Comparison of ENCODE assay signal across 30 mouse cellular contexts in the genomic region with DNA sequence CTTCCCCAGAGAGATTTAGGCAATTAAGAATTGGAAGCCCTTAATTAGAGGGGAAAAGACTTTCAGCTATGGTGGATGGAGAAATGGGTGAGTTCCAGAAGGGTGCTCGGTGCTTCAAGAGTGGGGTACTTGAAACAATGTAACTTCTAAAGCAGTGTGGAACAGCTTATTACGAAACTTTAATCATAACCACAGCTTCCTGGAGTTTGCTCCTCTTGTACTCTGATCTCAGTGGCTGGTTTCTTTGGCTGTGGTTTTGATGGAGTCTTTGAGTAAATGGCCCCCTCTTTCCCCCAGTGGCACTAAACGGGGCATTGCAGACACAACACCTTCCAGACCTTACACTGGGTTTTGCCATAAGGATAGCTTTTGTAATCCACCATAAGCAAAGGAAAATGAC.
A peak's percentile ranks its signal among the peaks of the same experiment; 100 is the strongest.
DNase-seq lines count a peak whose midpoint lies in the region; ATAC-seq and TF ChIP-seq lines count a peak whose summit lies in the region.
"Had no signal": no experiment of that assay in that cellular context is flagged by ENCODE, and none has a peak within 500 bp of the region (broad histone marks: within the 10 kb centered on the region; RNA-seq: fewer than 3 reads in every experiment).

No protein-coding gene starts in this region.

- no peak for TF ChIP-seq CTCF in layer of hippocampus, adult 2 months (conservative IDR thresholded peaks at IDR 0.05)

- 73% methylated on average over 3 of the region's 3 CpGs for WGBS in midbrain, embryonic 13.5 days

- ATAC-seq in megakaryocyte progenitor cell, adult 5-6 weeks (replicated peaks; ENCODE audit: poor library complexity): peak; percentile 86
- ATAC-seq in midbrain, embryonic 13.5 days: no peak
- ATAC-seq: forebrain, embryonic 13.5 days; hindbrain, postnatal 0 days; intestine, embryonic 15.5 days; Patski had no signal

- H3K4me1 ChIP-seq in midbrain, embryonic 13.5 days (replicated peaks): peaks cover 20% of the 10 kb centered on the region
- H3K4me1 ChIP-seq: liver, embryonic 13.5 days had no signal

- no peaks in the 10 kb centered on the region for H3K36me3 ChIP-seq in midbrain, embryonic 13.5 days
- H3K36me3 ChIP-seq: embryonic facial prominence, embryonic 10.5 days; embryonic facial prominence, embryonic 15.5 days; hindbrain, embryonic 12.5 days; intestine, embryonic 15.5 days; limb, embryonic 10.5 days; limb, embryonic 15.5 days; liver, embryonic 13.5 days; midbrain, embryonic 10.5 days; neural tube, embryonic 15.5 days; stomach, embryonic 15.5 days had no signal

- H3K4me2 ChIP-seq in midbrain, embryonic 13.5 days (replicated peaks): no peak overlapping the region
- H3K4me2 ChIP-seq: embryonic facial prominence, embryonic 15.5 days; forebrain, embryonic 13.5 days; hindbrain, embryonic 12.5 days; intestine, embryonic 15.5 days; limb, embryonic 15.5 days; liver, embryonic 13.5 days; neural tube, embryonic 15.5 days; stomach, embryonic 15.5 days had no signal

- no peaks in the 10 kb centered on the region for H3K27me3 ChIP-seq in midbrain, embryonic 13.5 days
- H3K27me3 ChIP-seq: embryonic facial prominence, embryonic 15.5 days; forebrain, embryonic 13.5 days; hindbrain, embryonic 12.5 days; intestine, embryonic 15.5 days; limb, embryonic 15.5 days; liver, embryonic 13.5 days; neural tube, embryonic 15.5 days; Patski; stomach, embryonic 15.5 days had no signal

- DNase-seq in layer of hippocampus, adult 2 months (ENCODE audit: low spot score in 2 of 2): no peak
- DNase-seq in layer of hippocampus, postnatal 14 days (ENCODE audit: low spot score in 2 of 2): no peak
- peak; percentile 2 for DNase-seq in thymus, postnatal 25 days
- DNase-seq in thymus, postnatal 14 days: no peak
- no peak for DNase-seq in cerebellum, adult 18-20 months
- DNase-seq: adrenal gland, postnatal 14 days; cerebellum, adult 11-12 months; cerebellum, postnatal 14 days; gastrocnemius, postnatal 10 days; kidney, adult 2 months; kidney, postnatal 36 days; layer of hippocampus, postnatal 36 days; liver, embryonic 13.5 days; right cerebral cortex, postnatal 25 days; thymus, adult 18-20 months had no signal

- H3K4me3 ChIP-seq in layer of hippocampus, adult 2 months: no peak overlapping the region
- H3K4me3 ChIP-seq in midbrain, embryonic 13.5 days (replicated peaks): no peak overlapping the region
- H3K4me3 ChIP-seq: embryonic facial prominence, embryonic 10.5 days; embryonic facial prominence, embryonic 15.5 days; forebrain, embryonic 13.5 days; hindbrain, embryonic 12.5 days; intestine, embryonic 15.5 days; limb, embryonic 10.5 days; limb, embryonic 15.5 days; liver, embryonic 13.5 days; midbrain, embryonic 10.5 days; neural tube, embryonic 15.5 days; stomach, embryonic 15.5 days had no signal

- no peak overlapping the region for H3K9ac ChIP-seq in midbrain, embryonic 13.5 days (replicated peaks)
- H3K9ac ChIP-seq: embryonic facial prominence, embryonic 15.5 days; forebrain, embryonic 13.5 days; hindbrain, embryonic 12.5 days; intestine, embryonic 15.5 days; limb, embryonic 15.5 days; liver, embryonic 13.5 days; neural tube, embryonic 15.5 days; stomach, embryonic 15.5 days had no signal

- no peaks in the 10 kb centered on the region for H3K9me3 ChIP-seq in midbrain, embryonic 13.5 days
- H3K9me3 ChIP-seq: embryonic facial prominence, embryonic 10.5 days; embryonic facial prominence, embryonic 15.5 days; forebrain, embryonic 13.5 days; hindbrain, embryonic 12.5 days; intestine, embryonic 15.5 days; limb, embryonic 10.5 days; limb, embryonic 15.5 days; liver, embryonic 13.5 days; midbrain, embryonic 10.5 days; neural tube, embryonic 15.5 days; stomach, embryonic 15.5 days had no signal

- H3K27ac ChIP-seq in layer of hippocampus, adult 2 months: peak overlapping the region; percentile 87; the same call in 1 of the 2 replicates
- H3K27ac ChIP-seq in midbrain, embryonic 13.5 days: no peak overlapping the region
- H3K27ac ChIP-seq: embryonic facial prominence, embryonic 10.5 days; embryonic facial prominence, embryonic 15.5 days; forebrain, embryonic 13.5 days; hindbrain, embryonic 12.5 days; hindbrain, postnatal 0 days; intestine, embryonic 15.5 days; limb, embryonic 10.5 days; limb, embryonic 15.5 days; liver, embryonic 13.5 days; macrophage; midbrain, embryonic 10.5 days; neural tube, embryonic 15.5 days; stomach, embryonic 15.5 days had no signal
